Mouse (Mus musculus) forebrain, embryonic 13.5 days (tissue): ENCODE measurements around the gene Med24. TPM values are rescaled to one million over a fixed set of nuclear protein-coding genes. Genes with fewer than 3 reads are reported as not detected.
"Not testable (repeated sequence)": the region's sequence is repeated elsewhere in the genome, so short reads cannot be mapped to it uniquely, and the experiment has no call there.

Experiments
- ATAC-seq: fragments of 200-750 bp; cut with Nextera tagmentation; 2 replicates; pipeline ENCODE4 v1.8.0; 2017
- H3K27ac ChIP-seq: fragments of 300-500 bp; sonication (generic); 2 replicates; pipeline ENCODE4 v1.5.1; 2015; ENCODE audit warnings: inconsistent platforms, mild to moderate bottlenecking, moderate library complexity
- H3K27me3 ChIP-seq: fragments of 300-500 bp; sonication (generic); 2 replicates; pipeline ENCODE4 v1.6.1; 2015; ENCODE audit warnings: mild to moderate bottlenecking, inconsistent platforms
- H3K36me3 ChIP-seq: fragments of 300-500 bp; sonication (generic); 2 replicates; pipeline ENCODE4 v1.6.1; 2015; ENCODE audit warnings: mild to moderate bottlenecking, inconsistent platforms; ENCODE audit not compliant: poor library complexity, severe bottlenecking
- H3K4me1 ChIP-seq: fragments of 300-500 bp; sonication (generic); 2 replicates; pipeline ENCODE4 v1.6.1; 2015; ENCODE audit warnings: inconsistent platforms
- H3K4me2 ChIP-seq: fragments of 300-500 bp; sonication (generic); 2 replicates; pipeline ENCODE4 v1.6.1; 2015; ENCODE audit warnings: inconsistent platforms, mild to moderate bottlenecking, moderate library complexity
- H3K4me3 ChIP-seq: fragments of 300-500 bp; sonication (generic); 2 replicates; pipeline ENCODE4 v1.5.1; 2015; ENCODE audit warnings: mild to moderate bottlenecking, inconsistent platforms
- H3K9ac ChIP-seq: fragments of 300-500 bp; sonication (generic); 2 replicates; pipeline ENCODE4 v1.6.1; 2015; ENCODE audit warnings: mild to moderate bottlenecking, inconsistent platforms
- H3K9me3 ChIP-seq: fragments of 300-500 bp; sonication (generic); replicated peaks from 2 replicates; pipeline ENCODE4 v1.6.1; 2016; ENCODE audit warnings: inconsistent platforms
- WGBS: fragments of 180-500 bp; shearing (Covaris S2); methylation state at CpG from one replicate; pipeline ENCODE4 v1.1.7; 2015; 5-methylcytosine and 5-hydroxymethylcytosine counted together
- polyA plus RNA-seq: library from polyadenylated mRNA; unstranded; fragments of >200 nt; fragmentation: Nextera tagmentation; extraction: Ambion mirVana; gene quantifications from 2 replicates; pipeline ENCODE4 v1.2.1, GENCODE M21; 2015

Med24 gene
- polyA plus RNA-seq, 1 experiment from 2014 or later: 79.0 TPM

- H3K4me1 ChIP-seq: no peaks in the 10 kb centered on the region
- H3K27me3 ChIP-seq: peaks cover 31% of the 10 kb centered on the region
- H3K27ac ChIP-seq: no peak overlapping the region
- 88% methylated on average over 5 of the region's 5 CpGs for WGBS
- no peak overlapping the region for H3K4me2 ChIP-seq
- H3K9me3 ChIP-seq: no peaks in the 10 kb centered on the region
- no peak for ATAC-seq
- no peak overlapping the region for H3K9ac ChIP-seq
- no peak overlapping the region for H3K4me3 ChIP-seq
- no peaks in the 10 kb centered on the region for H3K36me3 ChIP-seq
Measured at GRCm38 (mm10) chr11:98672482-98672881, 56.8 kb downstream of the Med24 start.

GRCm38 (mm10) chr11:98671857-98672256, 57.4 kb downstream of the Med24 start:
- no peak for ATAC-seq
- Histone ChIP-seq H3K36me3 (no peaks in the 10 kb centered on the region), H3K4me3 (no peak overlapping the region), H3K27ac (no peak overlapping the region), H3K4me1 (no peaks in the 10 kb centered on the region), H3K27me3 (peaks cover 37% of the 10 kb centered on the region), H3K9me3 (no peaks in the 10 kb centered on the region), H3K4me2 (no peak overlapping the region), H3K9ac (no peak overlapping the region)
- 68% methylated on average over 5 of the region's 5 CpGs for WGBS

GRCm38 (mm10) chr11:98671284-98671815, 57.9 kb downstream of the Med24 start:
- ATAC-seq: no peak
- Histone ChIP-seq H3K27me3 (peaks cover 38% of the 10 kb centered on the region), H3K9me3 (no peaks in the 10 kb centered on the region), H3K27ac (no peak overlapping the region), H3K4me2 (no peak overlapping the region), H3K4me1 (no peaks in the 10 kb centered on the region), H3K9ac (no peak overlapping the region), H3K4me3 (no peak overlapping the region), H3K36me3 (no peaks in the 10 kb centered on the region)
- 71% methylated on average over 3 of the region's 3 CpGs for WGBS

- WGBS: 81% methylated on average over 2 of the region's 2 CpGs
Measured at GRCm38 (mm10) chr11:98668984-98669383, 60.3 kb downstream of the Med24 start.

GRCm38 (mm10) chr11:98664091-98664490, 65.1 kb downstream of the Med24 start, which contains the start of gene Gsdma:
TSS of gene Gsdma (plus strand) at chr11:98664351.
- no peak within 1 kb of the TSS for H3K4me2 ChIP-seq
- peaks cover 29% of the 10 kb centered on the region for H3K27me3 ChIP-seq
- WGBS: 19% methylated on average over 4 of the region's 4 CpGs
- H3K4me1 ChIP-seq: no peaks in the 10 kb centered on the region
- H3K27ac ChIP-seq: no peak within 1 kb of the TSS
- H3K4me3 ChIP-seq: no peak within 1 kb of the TSS
- H3K36me3 ChIP-seq: no peaks in the 10 kb centered on the region
- no peak within 1 kb of the TSS for H3K9ac ChIP-seq
- ATAC-seq: no peak
- H3K9me3 ChIP-seq: no peaks in the 10 kb centered on the region

More at GRCm38 (mm10) chr11:98668984-98669383, 60.3 kb downstream of the Med24 start:
- no peaks in the 10 kb centered on the region for H3K4me1 ChIP-seq
- no peak overlapping the region for H3K9ac ChIP-seq
- no peaks in the 10 kb centered on the region for H3K9me3 ChIP-seq
- no peak overlapping the region for H3K27ac ChIP-seq
- peaks cover 46% of the 10 kb centered on the region for H3K27me3 ChIP-seq
- ATAC-seq: no peak
- H3K36me3 ChIP-seq: no peaks in the 10 kb centered on the region
- no peak overlapping the region for H3K4me3 ChIP-seq
- H3K4me2 ChIP-seq: no peak overlapping the region

- WGBS: 10% methylated on average over 6 of the region's 6 CpGs
- Histone ChIP-seq H3K4me1 (no peaks in the 10 kb centered on the region), H3K27ac (no peak overlapping the region), H3K9me3 (no peaks in the 10 kb centered on the region), H3K36me3 (no peaks in the 10 kb centered on the region), H3K4me3 (no peak overlapping the region), H3K4me2 (peak overlapping the region; percentile 18; the same call in 1 of the 2 replicates), H3K9ac (no peak overlapping the region), H3K27me3 (0 out of 2 replicates have a peak, but pooled peaks cover 8% of the 10 kb centered on the region)
- ATAC-seq: peak; percentile 65; the same call in 1 of the 2 replicates
Measured at GRCm38 (mm10) chr11:98660517-98660916, 68.7 kb downstream of the Med24 start.

- not testable (repeated sequence) for H3K9ac ChIP-seq, H3K4me3 ChIP-seq, ATAC-seq, H3K9me3 ChIP-seq, H3K27me3 ChIP-seq, H3K4me2 ChIP-seq, H3K27ac ChIP-seq, H3K36me3 ChIP-seq, H3K4me1 ChIP-seq
- WGBS: 12% methylated on average over 7 of the region's 7 CpGs
Measured at GRCm38 (mm10) chr11:98655076-98655475, 74.2 kb downstream of the Med24 start.

Other genes starting within 250 kb of the Med24 start
- gene Ikzf3, start 183.4 kb downstream of the Med24 start, polyA plus RNA-seq: not detected in 2 replicates
- gene Zpbp2, start 178.3 kb downstream of the Med24 start, polyA plus RNA-seq: not detected in 2 replicates
- gene Ormdl3, start 142.1 kb downstream of the Med24 start, polyA plus RNA-seq: 77.3 and 88.0 TPM in 2 replicates
- not detected in 2 replicates for gene Lrrc3c, start 131.1 kb downstream of the Med24 start, polyA plus RNA-seq
- gene Gm12355, start 103.8 kb downstream of the Med24 start, polyA plus RNA-seq: 1.2 and 1.3 TPM in 2 replicates
- not detected in 2 replicates for gene Gsdma3, start 103.1 kb downstream of the Med24 start, polyA plus RNA-seq
- gene Gsdma2, start 82.7 kb downstream of the Med24 start, polyA plus RNA-seq: not detected in 2 replicates
- gene Gsdma, start 65.1 kb downstream of the Med24 start, polyA plus RNA-seq: not detected in 2 replicates
- gene Psmd3, start 46.9 kb downstream of the Med24 start, polyA plus RNA-seq: 187 and 198 TPM in 2 replicates
- 0.12 TPM in 1 of 2 replicates, not detected in the other for gene Csf3, start 28.2 kb downstream of the Med24 start, polyA plus RNA-seq
- gene Thra, start 11.2 kb upstream of the Med24 start, polyA plus RNA-seq: 93.5 and 95.2 TPM in 2 replicates
- 2.1 and 2.3 TPM in 2 replicates for gene Nr1d1, start 45.9 kb upstream of the Med24 start, polyA plus RNA-seq
- 31.3 and 32.9 TPM in 2 replicates for gene Msl1, start 66.1 kb upstream of the Med24 start, polyA plus RNA-seq
- 46.4 and 51.1 TPM in 2 replicates for gene Casc3, start 75.5 kb upstream of the Med24 start, polyA plus RNA-seq
- gene Rapgefl1, start 107.3 kb upstream of the Med24 start, polyA plus RNA-seq: 2.4 and 3.0 TPM in 2 replicates
- 5.0 and 5.4 TPM in 2 replicates for gene Wipf2, start 134.2 kb upstream of the Med24 start, polyA plus RNA-seq
- 23.0 and 26.9 TPM in 2 replicates for gene Cdc6, start 178.4 kb upstream of the Med24 start, polyA plus RNA-seq
- 8.7 and 10.2 TPM in 2 replicates for gene Rara, start 198.4 kb upstream of the Med24 start, polyA plus RNA-seq